Mouse (Mus musculus) limb, embryonic 15.5 days (tissue): ENCODE results near the gene Six5. TPM values are rescaled to one million over a fixed set of nuclear protein-coding genes. Genes with fewer than 3 reads are reported as not detected.

Experiments used
- ATAC-seq: fragments of 200-750 bp; cut with Nextera tagmentation; 2 replicates; pipeline ENCODE4 v1.8.0; 2017; ENCODE audit warnings: low read depth, moderate TSS enrichment; ENCODE audit not compliant: insufficient number of reproducible peaks, low FRiP score, low TSS enrichment
- H3K27ac ChIP-seq: fragments of 300-500 bp; sonication (generic); 2 replicates; pipeline ENCODE4 v1.5.1; 2015; ENCODE audit warnings: moderate library complexity, mild to moderate bottlenecking, inconsistent platforms
- H3K27me3 ChIP-seq: fragments of 300-500 bp; sonication (generic); 2 replicates; pipeline ENCODE4 v1.6.1; 2015; ENCODE audit warnings: inconsistent platforms
- H3K36me3 ChIP-seq: fragments of 300-500 bp; sonication (generic); 2 replicates; pipeline ENCODE4 v1.6.1; 2015; ENCODE audit warnings: inconsistent platforms
- H3K4me1 ChIP-seq: fragments of 300-500 bp; sonication (generic); 2 replicates; pipeline ENCODE4 v1.6.1; 2015; ENCODE audit warnings: inconsistent platforms
- H3K4me2 ChIP-seq: fragments of 300-500 bp; sonication (generic); 2 replicates; pipeline ENCODE4 v1.6.1; 2015; ENCODE audit warnings: mild to moderate bottlenecking, inconsistent platforms
- H3K4me3 ChIP-seq: fragments of 300-500 bp; sonication (generic); 2 replicates; pipeline ENCODE4 v1.5.1; 2015; ENCODE audit warnings: mild to moderate bottlenecking, inconsistent platforms
- H3K9ac ChIP-seq: fragments of 300-500 bp; sonication (generic); 2 replicates; pipeline ENCODE4 v1.6.1; 2015; ENCODE audit warnings: inconsistent platforms
- H3K9me3 ChIP-seq: fragments of 300-500 bp; sonication (generic); 2 replicates; pipeline ENCODE4 v1.6.1; 2016; ENCODE audit warnings: inconsistent platforms
- WGBS: fragments of 180-500 bp; shearing (Covaris S2); methylation state at CpG from one replicate; pipeline ENCODE4 v1.1.7; 2015; 5-methylcytosine and 5-hydroxymethylcytosine counted together
- microRNA-seq: library from miRNA; unstranded; fragments of <30 nt; microRNA quantifications from one replicate; pipeline ENCODE4, GENCODE M21; 2016
- polyA plus RNA-seq: library from polyadenylated mRNA; unstranded; fragments of >200 nt; fragmentation: Nextera tagmentation; extraction: Ambion mirVana; gene quantifications from 2 replicates; pipeline ENCODE4 v1.2.1, GENCODE M21; 2015

Six5 gene
- polyA plus RNA-seq, 1 experiment from 2014 or later: 13.5 TPM

GRCm38 (mm10) chr7:19130657-19131056 is 36.3 kb downstream of the Six5 start:
- Histone ChIP-seq H3K27ac (peak overlapping the region; percentile 79), H3K9ac (no peak overlapping the region), H3K4me3 (peak overlapping the region; percentile 50)

DNA sequence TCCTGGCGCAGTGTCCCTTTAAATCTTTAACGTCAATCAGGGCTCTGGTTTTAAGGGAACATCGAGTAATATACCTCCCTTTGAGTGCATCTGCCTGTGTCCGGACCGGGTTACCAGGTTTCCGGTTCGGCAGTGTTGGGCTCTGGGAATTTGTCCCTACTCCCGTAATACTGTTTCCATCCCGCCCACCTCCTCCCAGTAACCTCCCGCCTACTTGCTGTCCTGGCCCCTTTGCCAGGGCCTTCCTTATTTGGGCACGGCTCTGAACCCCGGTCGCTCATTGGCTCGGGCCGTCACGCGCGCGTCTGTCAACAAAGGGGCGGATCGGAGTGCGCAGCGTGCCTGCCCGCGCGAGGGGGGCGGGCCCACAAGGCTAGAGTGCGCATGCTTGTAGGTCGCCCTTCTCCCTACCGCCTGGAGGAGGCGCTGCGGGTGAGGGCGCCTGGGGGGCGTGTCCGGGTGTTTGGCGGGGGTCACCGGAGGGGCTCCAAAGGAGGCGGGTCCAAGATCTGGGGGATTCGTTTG is 37.0 kb downstream of the Six5 start:
- Histone ChIP-seq H3K4me1 (peaks cover 11% of the 10 kb centered on the region), H3K9ac (0 out of 2 replicates have a peak overlapping the region, but pooled peaks have one; percentile 26), H3K9me3 (no peaks in the 10 kb centered on the region), H3K36me3 (peaks cover 35% of the 10 kb centered on the region), H3K4me2 (peak overlapping the region; percentile 77), H3K27me3 (no peaks in the 10 kb centered on the region), H3K27ac (peak overlapping the region; percentile 79), H3K4me3 (peak overlapping the region; percentile 50)
- ATAC-seq: peak; percentile 98
- under 1% methylated on average over 39 of the region's 39 CpGs for WGBS

More at GRCm38 (mm10) chr7:19130657-19131056, 36.3 kb downstream of the Six5 start:
- Histone ChIP-seq H3K9me3 (no peaks in the 10 kb centered on the region), H3K27me3 (no peaks in the 10 kb centered on the region), H3K36me3 (peaks cover 29% of the 10 kb centered on the region), H3K4me2 (peak overlapping the region; percentile 77), H3K4me1 (peaks cover 11% of the 10 kb centered on the region)
- 25% methylated on average over 4 of the region's 4 CpGs for WGBS
- ATAC-seq: no peak

- WGBS: 94% methylated on average over 13 of the region's 13 CpGs
Measured at GRCm38 (mm10) chr7:19136168-19136567, 41.8 kb downstream of the Six5 start.

GRCm38 (mm10) chr7:19136673-19137334 is 42.4 kb downstream of the Six5 start:
- no peak overlapping the region for H3K4me3 ChIP-seq
- H3K27ac ChIP-seq: no peak overlapping the region
- H3K9ac ChIP-seq: no peak overlapping the region
- no peaks in the 10 kb centered on the region for H3K27me3 ChIP-seq
- no peak overlapping the region for H3K4me2 ChIP-seq
- no peak for ATAC-seq
- WGBS: 93% methylated on average over 38 of the region's 38 CpGs
- H3K4me1 ChIP-seq: peaks cover 2% of the 10 kb centered on the region
- no peaks in the 10 kb centered on the region for H3K9me3 ChIP-seq
- peaks cover 59% of the 10 kb centered on the region for H3K36me3 ChIP-seq

More at GRCm38 (mm10) chr7:19136168-19136567, 41.8 kb downstream of the Six5 start:
- no peak for ATAC-seq
- H3K4me2 ChIP-seq: no peak overlapping the region
- peaks cover 5% of the 10 kb centered on the region for H3K4me1 ChIP-seq
- H3K9ac ChIP-seq: no peak overlapping the region
- H3K9me3 ChIP-seq: no peaks in the 10 kb centered on the region
- H3K36me3 ChIP-seq: peaks cover 57% of the 10 kb centered on the region
- no peaks in the 10 kb centered on the region for H3K27me3 ChIP-seq
- H3K27ac ChIP-seq: no peak overlapping the region
- no peak overlapping the region for H3K4me3 ChIP-seq

DNA sequence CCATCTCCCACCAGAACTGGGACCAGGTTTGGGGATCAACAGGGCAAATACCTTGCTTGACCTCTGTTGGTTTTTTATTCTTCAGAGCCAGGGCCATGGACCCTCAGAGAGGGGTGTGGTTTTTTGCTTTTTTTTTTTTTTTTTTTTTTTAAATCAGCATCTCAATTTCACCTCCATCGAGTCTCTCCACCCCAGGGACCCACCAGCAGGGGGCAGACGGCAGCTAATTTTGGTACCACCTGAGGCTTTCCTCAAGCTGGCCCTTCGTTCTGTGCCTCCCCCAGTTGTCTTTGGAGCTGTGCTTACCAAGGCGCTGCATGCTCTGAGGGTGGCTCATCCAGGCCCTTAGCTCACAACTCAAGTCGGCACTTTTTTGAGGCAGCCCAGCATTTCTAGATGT is 43.0 kb downstream of the Six5 start:
- Histone ChIP-seq H3K27me3 (no peaks in the 10 kb centered on the region), H3K36me3 (peaks cover 59% of the 10 kb centered on the region), H3K4me2 (no peak overlapping the region), H3K4me1 (no peaks in the 10 kb centered on the region), H3K27ac (no peak overlapping the region), H3K4me3 (no peak overlapping the region), H3K9ac (no peak overlapping the region), H3K9me3 (no peaks in the 10 kb centered on the region)
- ATAC-seq: no peak
- 45% methylated on average over 5 of the region's 5 CpGs for WGBS

- Histone ChIP-seq H3K4me2 (no peak overlapping the region), H3K9me3 (no peaks in the 10 kb centered on the region), H3K27ac (no peak overlapping the region), H3K9ac (no peak overlapping the region), H3K27me3 (no peaks in the 10 kb centered on the region), H3K4me3 (no peak overlapping the region), H3K36me3 (peaks cover 18% of the 10 kb centered on the region), H3K4me1 (peaks cover 23% of the 10 kb centered on the region)
- no peak for ATAC-seq
- WGBS: 87% methylated on average over 10 of the region's 10 CpGs
Measured at GRCm38 (mm10) chr7:19146793-19147192, 52.4 kb downstream of the Six5 start.

- no peak overlapping the region for H3K4me2 ChIP-seq
- H3K36me3 ChIP-seq: peaks cover 23% of the 10 kb centered on the region
- no peak for ATAC-seq
- no peak overlapping the region for H3K9ac ChIP-seq
- H3K27me3 ChIP-seq: no peaks in the 10 kb centered on the region
- 45% methylated on average over 6 of the region's 6 CpGs for WGBS
- no peak overlapping the region for H3K27ac ChIP-seq
- no peaks in the 10 kb centered on the region for H3K9me3 ChIP-seq
- peak overlapping the region; percentile 72 for H3K4me3 ChIP-seq
- peaks cover 23% of the 10 kb centered on the region for H3K4me1 ChIP-seq
Measured at GRCm38 (mm10) chr7:19147497-19148045, 53.2 kb downstream of the Six5 start.

Small RNA genes lying within 50 kb of the gene (microRNA-seq; reads per million reads assigned to microRNA genes)
- gene Mir3100: not detected

Other genes with a start within 250 kb of the Six5 start
- gene Pglyrp1, start 223.3 kb upstream of the Six5 start, polyA plus RNA-seq: 2.4 and 3.2 TPM in 2 replicates
- gene Ccdc61, start 184.2 kb upstream of the Six5 start, polyA plus RNA-seq: 28.0 TPM in 2 replicates
- gene Nova2, start 168.7 kb upstream of the Six5 start, polyA plus RNA-seq: 0.36 and 0.68 TPM in 2 replicates
- gene Nanos2, start 107.2 kb upstream of the Six5 start, polyA plus RNA-seq: not detected in 2 replicates
- gene Mypop, start 103.3 kb upstream of the Six5 start, polyA plus RNA-seq: 5.2 and 5.3 TPM in 2 replicates
- gene Irf2bp1, start 90.5 kb upstream of the Six5 start, polyA plus RNA-seq: 24.0 and 26.1 TPM in 2 replicates
- 3.8 and 3.9 TPM in 2 replicates for gene Foxa3, start 71.1 kb upstream of the Six5 start, polyA plus RNA-seq
- gene Sympk, start 70.2 kb upstream of the Six5 start, polyA plus RNA-seq: 28.8 and 32.7 TPM in 2 replicates
- not detected in 2 replicates for gene Rsph6a, start 39.9 kb upstream of the Six5 start, polyA plus RNA-seq
- gene Dmwd, start 18.4 kb upstream of the Six5 start, polyA plus RNA-seq: 15.0 and 15.5 TPM in 2 replicates
- gene Dmpk, start 10.7 kb upstream of the Six5 start, polyA plus RNA-seq: 32.5 and 64.0 TPM in 2 replicates
- 2.4 and 2.6 TPM in 2 replicates for gene Gm4969, start 23.8 kb downstream of the Six5 start, polyA plus RNA-seq
- gene Fbxo46, start 25.3 kb downstream of the Six5 start, polyA plus RNA-seq: 16.1 and 16.9 TPM in 2 replicates
- 13.7 and 13.8 TPM in 2 replicates for gene Qpctl, start 54.7 kb downstream of the Six5 start, polyA plus RNA-seq
- 124 and 130 TPM in 2 replicates for gene Snrpd2, start 55.1 kb downstream of the Six5 start, polyA plus RNA-seq
- gene Gipr, start 71.5 kb downstream of the Six5 start, polyA plus RNA-seq: 1.0 and 1.2 TPM in 2 replicates
- 8.7 and 12.8 TPM in 2 replicates for gene Eml2, start 81.8 kb downstream of the Six5 start, polyA plus RNA-seq
- gene Gpr4, start 117.9 kb downstream of the Six5 start, polyA plus RNA-seq: 2.4 and 3.0 TPM in 2 replicates
- 28.4 and 31.5 TPM in 2 replicates for gene Opa3, start 133.7 kb downstream of the Six5 start, polyA plus RNA-seq
- gene Vasp, start 177.2 kb downstream of the Six5 start, polyA plus RNA-seq: 73.8 and 84.0 TPM in 2 replicates
- 0.16 and 0.19 TPM in 2 replicates for gene Ppm1n, start 185.5 kb downstream of the Six5 start, polyA plus RNA-seq
- 21.4 and 48.2 TPM in 2 replicates for gene Rtn2, start 188.0 kb downstream of the Six5 start, polyA plus RNA-seq
- gene Fosb, start 215.5 kb downstream of the Six5 start, polyA plus RNA-seq: 0.29 and 0.41 TPM in 2 replicates